Mouse (Mus musculus) limb, embryonic 13.5 days (tissue): Measurements from ENCODE around the gene Ptx4. TPM values are rescaled to one million over a fixed set of nuclear protein-coding genes. Genes with fewer than 3 reads are reported as not detected.
A peak's percentile ranks its signal among the peaks of the same experiment; 100 is the strongest.

Experiments used
- ATAC-seq: fragments of 200-750 bp; cut with Nextera tagmentation; 2 replicates; pipeline ENCODE4 v1.8.0; 2017; ENCODE audit warnings: low read depth, moderate number of reproducible peaks, moderate TSS enrichment; ENCODE audit not compliant: low FRiP score
- H3K27ac ChIP-seq: fragments of 300-500 bp; sonication (generic); 2 replicates; pipeline ENCODE4 v1.5.1; 2015; ENCODE audit warnings: inconsistent platforms, mild to moderate bottlenecking, moderate library complexity
- H3K27me3 ChIP-seq: fragments of 300-500 bp; sonication (generic); 2 replicates; pipeline ENCODE4 v1.6.1; 2015; ENCODE audit warnings: mild to moderate bottlenecking, inconsistent platforms
- H3K36me3 ChIP-seq: fragments of 300-500 bp; sonication (generic); 2 replicates; pipeline ENCODE4 v1.6.1; 2015; ENCODE audit warnings: inconsistent platforms, mild to moderate bottlenecking, moderate library complexity
- H3K4me1 ChIP-seq: fragments of 300-500 bp; sonication (generic); 2 replicates; pipeline ENCODE4 v1.6.1; 2015; ENCODE audit warnings: inconsistent platforms
- H3K4me2 ChIP-seq: fragments of 300-500 bp; sonication (generic); replicated peaks from 2 replicates; pipeline ENCODE4 v1.6.1; 2015; ENCODE audit warnings: inconsistent platforms, mild to moderate bottlenecking, moderate library complexity
- H3K4me3 ChIP-seq: fragments of 300-500 bp; sonication (generic); 2 replicates; pipeline ENCODE4 v1.5.1; 2015; ENCODE audit warnings: moderate library complexity, mild to moderate bottlenecking, inconsistent platforms
- H3K9ac ChIP-seq: fragments of 300-500 bp; sonication (generic); 2 replicates; pipeline ENCODE4 v1.6.1; 2015; ENCODE audit warnings: mild to moderate bottlenecking, inconsistent platforms
- H3K9me3 ChIP-seq: fragments of 300-500 bp; sonication (generic); 2 replicates; pipeline ENCODE4 v1.6.1; 2016; ENCODE audit warnings: inconsistent platforms
- WGBS: fragments of 180-500 bp; shearing (Covaris S2); methylation state at CpG from one replicate; pipeline ENCODE4 v1.1.7; 2015; 5-methylcytosine and 5-hydroxymethylcytosine counted together
- polyA plus RNA-seq: library from polyadenylated mRNA; unstranded; fragments of >200 nt; fragmentation: Nextera tagmentation; extraction: Ambion mirVana; gene quantifications from 2 replicates; pipeline ENCODE4 v1.2.1, GENCODE M21; 2015

The Ptx4 gene
- polyA plus RNA-seq, 1 experiment from 2014 or later = 1.3 TPM

DNA sequence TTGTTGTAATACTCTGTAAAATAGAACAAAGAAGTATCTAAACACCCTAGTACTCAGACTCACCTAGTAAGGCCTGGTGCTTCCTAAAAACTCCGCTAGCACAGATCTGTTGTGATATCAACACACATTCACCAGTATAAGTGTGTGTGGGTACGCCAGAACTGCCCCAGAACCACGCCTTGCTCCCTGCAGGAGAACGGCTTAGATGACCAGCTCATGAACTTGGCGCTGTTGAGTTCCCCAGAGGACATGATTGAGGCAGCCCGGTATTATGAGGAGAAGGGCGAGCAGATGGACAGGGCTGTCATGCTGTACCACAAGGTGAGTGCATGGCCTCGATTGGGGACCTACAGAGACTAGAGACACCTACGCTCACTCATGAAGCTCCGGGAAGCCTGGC is 30.1 kb upstream of the Ptx4 start:
- H3K36me3 ChIP-seq = peaks cover 65% of the 10 kb centered on the region
- no peaks in the 10 kb centered on the region for H3K4me1 ChIP-seq
- no peaks in the 10 kb centered on the region for H3K9me3 ChIP-seq
- H3K9ac ChIP-seq = no peak overlapping the region
- H3K4me3 ChIP-seq = no peak overlapping the region
- no peaks in the 10 kb centered on the region for H3K27me3 ChIP-seq
- ATAC-seq = no peak
- no peak overlapping the region for H3K4me2 ChIP-seq
- no peak overlapping the region for H3K27ac ChIP-seq
- WGBS = 90% methylated on average over 10 of the region's 10 CpGs

DNA sequence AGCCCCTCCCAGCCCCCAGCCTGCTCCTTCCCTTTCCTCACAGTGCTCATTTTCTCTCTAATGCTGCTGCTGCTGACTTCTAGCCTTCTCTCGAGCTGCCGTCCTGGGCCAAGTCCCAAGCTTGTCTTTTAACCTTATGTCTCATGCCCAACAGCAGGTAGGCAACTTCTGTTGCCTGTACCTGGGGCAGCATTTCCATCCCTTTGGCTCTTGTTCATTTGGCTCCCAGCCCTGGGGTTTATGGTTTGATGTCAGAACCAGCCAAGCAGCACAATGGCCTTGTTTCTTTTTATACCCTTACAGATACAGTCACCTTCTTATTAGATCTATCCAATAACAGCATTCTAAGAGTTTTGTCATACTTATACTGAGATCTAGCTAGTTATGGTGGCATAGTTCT is 24.3 kb upstream of the Ptx4 start:
- no peak for ATAC-seq
- H3K9ac ChIP-seq = no peak overlapping the region
- WGBS = 76% methylated on average over 2 of the region's 2 CpGs

DNA sequence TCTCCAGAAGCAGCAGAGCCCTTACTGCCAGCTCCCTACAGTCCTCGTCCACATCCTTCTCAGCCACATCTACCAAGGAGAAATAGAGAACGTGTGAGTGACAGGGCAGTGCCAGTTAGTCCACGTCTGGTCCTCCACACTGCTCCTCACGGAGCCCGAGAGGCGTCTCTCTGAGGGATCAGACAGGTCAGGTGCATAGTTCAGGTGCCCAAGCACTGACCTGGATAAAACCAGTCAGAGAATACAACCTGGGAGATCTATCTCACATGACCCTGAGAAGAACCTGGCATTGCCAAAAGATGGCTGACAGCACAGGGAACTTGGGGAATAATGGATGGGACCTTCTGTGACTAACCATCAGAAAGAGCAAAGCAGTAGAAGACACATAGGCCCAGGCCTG is 20.5 kb upstream of the Ptx4 start:
- WGBS = 95% methylated on average over 6 of the region's 6 CpGs
- peaks cover 79% of the 10 kb centered on the region for H3K36me3 ChIP-seq

More for the DNA sequence above, 24.3 kb upstream of the Ptx4 start:
- H3K4me3 ChIP-seq = no peak overlapping the region
- H3K27ac ChIP-seq = no peak overlapping the region
- no peaks in the 10 kb centered on the region for H3K27me3 ChIP-seq
- H3K9me3 ChIP-seq = no peaks in the 10 kb centered on the region
- H3K4me1 ChIP-seq = no peaks in the 10 kb centered on the region
- H3K36me3 ChIP-seq = peaks cover 72% of the 10 kb centered on the region
- no peak overlapping the region for H3K4me2 ChIP-seq

DNA sequence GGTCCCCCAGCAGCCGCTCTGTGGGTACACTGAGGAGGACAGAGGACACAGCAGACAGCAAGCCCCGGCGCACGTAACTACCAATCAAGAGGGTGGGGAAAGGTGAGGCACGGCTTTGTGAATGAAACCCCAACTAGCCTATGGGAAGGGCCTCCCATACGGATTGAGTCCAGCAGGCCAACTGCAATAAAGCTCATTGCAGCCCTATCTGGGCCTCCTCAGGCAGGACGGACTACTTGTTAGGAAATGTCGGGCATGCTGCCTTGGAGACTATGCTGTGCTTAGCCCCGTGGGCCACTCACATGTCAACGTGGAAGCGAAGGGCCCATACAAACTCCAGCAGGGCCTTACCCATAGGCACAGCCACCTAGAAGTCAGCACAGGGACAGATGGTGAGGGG is 19.2 kb upstream of the Ptx4 start:
- no peak overlapping the region for H3K4me3 ChIP-seq
- ATAC-seq = no peak
- no peak overlapping the region for H3K9ac ChIP-seq
- H3K27me3 ChIP-seq = no peaks in the 10 kb centered on the region
- WGBS = 92% methylated on average over 11 of the region's 11 CpGs
- H3K27ac ChIP-seq = no peak overlapping the region
- peaks cover 92% of the 10 kb centered on the region for H3K36me3 ChIP-seq
- no peaks in the 10 kb centered on the region for H3K9me3 ChIP-seq
- no peaks in the 10 kb centered on the region for H3K4me1 ChIP-seq
- H3K4me2 ChIP-seq = no peak overlapping the region

More for the DNA sequence above, 20.5 kb upstream of the Ptx4 start:
- no peaks in the 10 kb centered on the region for H3K9me3 ChIP-seq
- H3K27me3 ChIP-seq = no peaks in the 10 kb centered on the region
- H3K27ac ChIP-seq = no peak overlapping the region
- H3K4me3 ChIP-seq = no peak overlapping the region
- no peaks in the 10 kb centered on the region for H3K4me1 ChIP-seq
- no peak for ATAC-seq
- H3K9ac ChIP-seq = no peak overlapping the region
- no peak overlapping the region for H3K4me2 ChIP-seq

DNA sequence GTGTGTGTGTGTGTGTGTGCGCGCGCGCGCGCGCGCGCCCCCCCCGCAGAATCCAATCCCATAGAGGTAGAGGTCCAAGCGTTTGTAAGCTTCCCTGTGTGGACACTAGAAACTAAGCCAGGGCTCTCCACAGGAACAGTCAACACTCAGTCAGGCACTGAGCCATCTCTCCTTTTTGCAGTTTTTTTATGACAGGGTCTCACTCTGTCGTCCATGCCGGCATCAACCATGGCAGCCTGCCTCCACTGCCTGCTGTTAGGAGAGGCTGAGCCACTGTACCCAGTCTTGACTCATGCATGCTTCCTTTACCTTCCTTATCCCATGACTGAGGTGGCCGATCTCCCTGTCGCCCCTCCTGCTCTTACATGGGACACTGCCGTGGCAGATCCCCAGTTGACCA is 12.8 kb upstream of the Ptx4 start:
- no peak for ATAC-seq
- WGBS = 98% methylated on average over 11 of the region's 16 CpGs
- Histone ChIP-seq H3K4me3 (no peak overlapping the region), H3K36me3 (peaks cover 99% of the 10 kb centered on the region), H3K4me1 (no peaks in the 10 kb centered on the region), H3K4me2 (no peak overlapping the region), H3K27me3 (no peaks in the 10 kb centered on the region), H3K27ac (no peak overlapping the region), H3K9ac (no peak overlapping the region), H3K9me3 (no peaks in the 10 kb centered on the region)

DNA sequence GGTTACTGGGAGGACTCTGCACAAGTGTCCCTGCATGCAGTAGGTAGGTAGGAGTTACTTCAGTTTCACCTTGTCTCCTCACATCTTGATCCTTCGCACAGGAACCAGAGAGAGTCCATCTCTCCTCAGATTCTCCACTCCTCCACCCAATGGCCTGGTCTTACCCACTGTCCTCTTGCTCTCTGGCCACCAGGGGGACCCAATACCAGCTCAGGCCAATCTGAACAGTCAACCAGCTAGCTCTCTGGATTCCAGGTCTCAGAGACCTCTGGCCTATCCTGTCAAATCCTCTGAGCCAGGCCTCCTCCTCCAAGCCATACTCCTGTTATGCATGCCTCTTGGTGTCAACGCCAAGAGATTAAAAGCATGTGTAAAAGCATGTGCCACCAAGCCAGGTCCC is 11.0 kb upstream of the Ptx4 start:
- WGBS = 75% methylated on average over 2 of the region's 2 CpGs
- H3K4me3 ChIP-seq = no peak overlapping the region
- ATAC-seq = 0 out of 2 replicates have a peak, but pooled peaks have one; percentile 51
- H3K9ac ChIP-seq = no peak overlapping the region
- no peaks in the 10 kb centered on the region for H3K9me3 ChIP-seq
- H3K27ac ChIP-seq = no peak overlapping the region
- no peak overlapping the region for H3K4me2 ChIP-seq
- H3K4me1 ChIP-seq = peaks cover 2% of the 10 kb centered on the region
- no peaks in the 10 kb centered on the region for H3K27me3 ChIP-seq
- H3K36me3 ChIP-seq = peaks cover 96% of the 10 kb centered on the region

DNA sequence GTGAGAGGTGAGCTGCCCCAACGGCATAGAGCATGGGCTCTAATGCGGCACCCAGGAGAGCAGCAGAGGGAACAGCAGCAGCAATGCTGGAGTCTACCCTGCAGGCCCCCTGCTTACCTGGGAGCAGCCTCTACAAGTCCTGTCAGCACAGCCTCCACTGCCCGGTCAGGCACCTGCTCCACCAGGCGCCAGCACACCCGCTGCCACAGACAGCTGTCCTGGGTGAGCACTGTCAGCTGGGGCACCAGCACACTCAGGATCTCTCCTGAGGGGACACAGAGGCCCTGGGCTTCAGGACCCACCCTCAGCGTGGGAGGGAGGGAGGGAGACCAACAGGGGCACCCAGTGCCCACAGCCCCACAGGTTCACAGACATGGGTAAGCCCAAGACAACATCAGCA is 10.0 kb upstream of the Ptx4 start:
- no peak overlapping the region for H3K4me2 ChIP-seq
- no peaks in the 10 kb centered on the region for H3K27me3 ChIP-seq
- no peak for ATAC-seq
- H3K9me3 ChIP-seq = no peaks in the 10 kb centered on the region
- H3K4me3 ChIP-seq = no peak overlapping the region
- peaks cover 86% of the 10 kb centered on the region for H3K36me3 ChIP-seq
- 94% methylated on average over 6 of the region's 6 CpGs for WGBS
- peaks cover 8% of the 10 kb centered on the region for H3K4me1 ChIP-seq
- no peak overlapping the region for H3K9ac ChIP-seq
- H3K27ac ChIP-seq = no peak overlapping the region

DNA sequence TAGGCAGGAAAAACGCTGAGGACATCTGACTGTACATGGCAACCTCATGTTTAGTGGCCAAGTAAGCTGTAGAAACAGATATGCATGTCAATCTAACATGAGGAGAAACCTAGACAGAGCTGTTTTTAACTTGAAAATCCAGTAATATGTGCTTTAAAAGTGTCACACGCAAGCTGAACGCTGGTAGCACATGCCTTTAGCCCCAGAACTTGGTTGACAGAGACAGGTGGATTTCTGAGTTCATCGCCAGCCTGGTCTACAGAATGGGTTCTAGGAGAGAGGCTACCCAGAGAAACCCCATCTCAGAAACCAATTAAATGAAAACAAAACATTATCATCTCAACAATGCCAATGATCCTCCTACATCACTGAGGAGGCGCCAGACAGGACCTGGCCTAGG is 9.3 kb upstream of the Ptx4 start:
- WGBS = 88% methylated on average over 5 of the region's 5 CpGs
- Histone ChIP-seq H3K36me3 (peaks cover 80% of the 10 kb centered on the region), H3K4me3 (no peak overlapping the region), H3K27ac (no peak overlapping the region), H3K9me3 (no peaks in the 10 kb centered on the region), H3K4me1 (peaks cover 11% of the 10 kb centered on the region), H3K27me3 (no peaks in the 10 kb centered on the region), H3K9ac (no peak overlapping the region), H3K4me2 (no peak overlapping the region)
- ATAC-seq = no peak

DNA sequence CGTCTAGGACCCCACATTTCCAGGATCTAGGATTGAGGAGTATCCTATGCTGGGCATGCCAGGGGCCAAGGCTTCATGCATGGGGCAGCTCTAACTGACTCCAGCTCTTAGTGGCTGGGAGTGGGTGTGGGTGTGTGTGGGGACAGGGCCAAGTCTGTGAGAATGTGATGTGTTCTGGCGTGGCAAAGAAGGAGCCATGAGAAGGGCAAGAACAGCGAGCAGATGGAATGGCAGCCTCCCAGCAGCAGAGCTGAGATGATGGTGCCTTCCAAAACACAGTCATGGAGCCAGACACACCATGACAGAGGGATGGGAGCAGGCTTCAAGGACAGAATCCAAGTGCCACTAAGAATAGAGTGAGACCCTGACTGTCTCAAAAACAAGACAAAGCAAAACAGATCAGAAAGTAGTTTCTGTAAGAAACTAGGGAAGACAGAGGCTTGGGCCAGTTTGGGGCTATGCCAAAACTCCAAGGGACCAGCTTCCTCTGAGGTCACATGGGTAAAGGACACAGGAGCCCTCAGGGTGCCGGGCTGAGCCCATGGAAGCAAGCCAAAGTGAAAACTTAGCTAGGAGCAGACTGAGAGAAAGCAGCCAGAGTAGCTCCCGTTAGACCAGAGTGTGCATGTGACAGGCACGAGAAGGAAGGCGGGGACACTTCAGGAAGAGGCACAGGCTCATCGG is 8.7 kb upstream of the Ptx4 start:
- Histone ChIP-seq H3K27me3 (no peaks in the 10 kb centered on the region), H3K27ac (no peak overlapping the region), H3K4me3 (no peak overlapping the region), H3K4me2 (no peak overlapping the region), H3K9ac (no peak overlapping the region), H3K9me3 (no peaks in the 10 kb centered on the region), H3K4me1 (peaks cover 14% of the 10 kb centered on the region), H3K36me3 (peaks cover 73% of the 10 kb centered on the region)
- 86% methylated on average over 8 of the region's 8 CpGs for WGBS
- no peak for ATAC-seq

DNA sequence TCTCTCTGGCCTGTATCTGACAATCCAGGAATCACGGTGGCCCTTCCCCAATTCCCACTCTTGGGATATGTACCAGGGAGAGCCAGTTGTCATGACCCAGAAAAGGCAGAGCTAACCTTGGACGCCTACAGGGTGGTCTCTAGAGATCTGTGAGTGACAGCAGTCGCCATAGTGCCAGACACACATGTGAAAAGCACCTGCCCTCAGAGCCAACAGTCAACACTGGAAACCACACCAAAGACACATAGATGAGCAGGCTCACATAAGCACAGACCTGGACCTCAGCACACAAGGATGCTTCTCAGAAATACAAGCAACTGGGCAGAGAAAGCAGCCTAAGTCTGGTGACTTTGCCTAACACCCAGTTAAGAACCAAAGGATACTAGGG is 8.1 kb upstream of the Ptx4 start:
- no peak for ATAC-seq
- 82% methylated on average over 3 of the region's 3 CpGs for WGBS

DNA sequence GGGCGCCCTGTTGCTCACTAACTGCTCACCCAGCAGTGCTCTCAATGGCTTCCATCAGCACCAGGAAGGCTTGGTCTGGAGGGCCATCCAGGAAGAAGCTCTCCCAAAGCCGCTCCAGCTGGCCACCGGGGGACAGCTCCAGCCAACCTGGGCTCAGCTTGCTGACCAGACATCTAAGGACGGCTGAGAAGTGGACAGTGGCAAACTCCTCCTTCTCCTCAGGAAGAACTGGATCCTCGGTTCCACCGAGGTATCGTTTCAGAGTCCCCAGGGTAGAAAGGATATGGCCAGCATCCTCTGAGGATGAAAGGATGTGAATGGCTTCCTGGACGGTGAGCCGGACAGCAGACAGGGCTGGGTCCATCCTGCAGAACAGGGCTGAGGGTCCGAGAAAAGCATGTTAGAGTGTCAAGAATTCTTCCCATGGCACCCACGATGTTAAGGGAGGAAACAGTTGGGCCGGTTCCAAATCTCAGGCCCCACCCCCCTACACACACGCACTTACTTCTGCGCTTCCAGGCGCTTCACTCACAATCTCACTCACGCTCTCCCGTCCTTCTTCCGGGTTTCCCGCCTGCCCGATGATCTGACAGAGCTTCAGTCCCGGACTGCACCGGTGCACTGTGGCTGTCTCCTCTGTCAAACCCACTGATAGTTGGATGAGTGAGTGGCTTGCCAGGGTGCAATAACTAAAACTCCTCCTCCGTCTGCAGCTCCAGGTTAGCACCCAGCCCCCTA is 5.5 kb upstream of the Ptx4 start:
- Histone ChIP-seq H3K4me2 (peak overlapping the region; percentile 96), H3K27ac (peak overlapping the region; percentile 89), H3K9ac (peak overlapping the region; percentile 68), H3K4me1 (peaks cover 14% of the 10 kb centered on the region), H3K27me3 (no peaks in the 10 kb centered on the region), H3K36me3 (peaks cover 42% of the 10 kb centered on the region), H3K4me3 (peak overlapping the region; percentile 68), H3K9me3 (no peaks in the 10 kb centered on the region)
- no peak; the same call in none of the 2 replicates for ATAC-seq
- WGBS = 9% methylated on average over 23 of the region's 23 CpGs

More for the DNA sequence above, 8.1 kb upstream of the Ptx4 start:
- no peak overlapping the region for H3K4me2 ChIP-seq
- H3K36me3 ChIP-seq = peaks cover 68% of the 10 kb centered on the region
- H3K27ac ChIP-seq = no peak overlapping the region
- no peak overlapping the region for H3K4me3 ChIP-seq
- H3K9me3 ChIP-seq = no peaks in the 10 kb centered on the region
- no peaks in the 10 kb centered on the region for H3K27me3 ChIP-seq
- H3K9ac ChIP-seq = no peak overlapping the region
- peaks cover 14% of the 10 kb centered on the region for H3K4me1 ChIP-seq

DNA sequence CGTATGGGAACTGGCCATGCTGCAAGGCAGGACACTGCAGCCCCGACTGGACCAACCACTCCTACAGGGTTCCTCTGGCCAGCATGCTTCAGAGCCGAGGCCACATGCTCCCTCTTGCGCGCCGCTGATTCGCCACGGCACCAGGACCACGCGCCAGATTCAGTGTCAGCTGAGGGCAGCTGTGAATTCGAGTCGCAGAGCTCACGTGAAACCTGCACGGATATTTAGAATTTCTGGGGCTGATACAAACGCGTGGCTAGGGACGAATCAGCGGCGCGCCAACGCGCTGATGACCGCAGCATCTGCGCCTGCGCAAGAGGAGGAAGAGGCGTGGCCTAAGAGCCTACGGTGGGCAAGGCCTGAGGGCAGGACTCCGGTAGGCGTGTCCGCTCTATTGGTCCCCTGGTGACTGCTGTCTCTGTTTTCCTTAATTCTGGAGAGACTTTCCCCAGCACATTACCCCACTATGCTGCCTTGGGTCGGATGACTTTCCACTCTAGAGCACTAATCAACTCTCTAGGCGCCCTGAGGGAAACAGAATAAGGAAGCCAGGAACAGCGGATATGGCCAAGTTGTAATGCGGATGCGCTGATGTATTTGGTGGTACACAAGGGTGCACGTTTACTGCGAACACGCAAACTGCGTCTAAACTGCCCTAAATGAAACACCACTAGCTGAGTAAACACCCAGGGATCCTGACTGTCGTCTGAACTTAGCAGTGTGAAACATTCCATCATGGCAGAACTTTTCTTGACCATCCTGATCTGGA is 4.7 kb upstream of the Ptx4 start, which contains the start of gene Telo2:
Gene Telo2 (minus strand): TSS at position 304 of the 769 bp plus-strand sequence.
- Histone ChIP-seq H3K4me3 (peak within 1 kb of the TSS; percentile 68), H3K36me3 (peaks cover 34% of the 10 kb centered on the region), H3K4me1 (peaks cover 18% of the 10 kb centered on the region), H3K27me3 (no peaks in the 10 kb centered on the region), H3K9ac (peak within 1 kb of the TSS; percentile 68), H3K4me2 (peak within 1 kb of the TSS; percentile 96), H3K27ac (peak within 1 kb of the TSS; percentile 89), H3K9me3 (no peaks in the 10 kb centered on the region)
- peak; percentile 93 for ATAC-seq
- 4% methylated on average over 40 of the region's 40 CpGs for WGBS
